Mouse (Mus musculus): ENCODE measurements around the gene Slc36a1. TPM values are rescaled to one million over a fixed set of nuclear protein-coding genes. Genes with fewer than 3 reads are reported as not detected.

Slc36a1 gene
- polyA plus RNA-seq, 1 experiment = 6.3 TPM

- no peak for TF ChIP-seq EP300 (IDR thresholded peaks at IDR 0.05; ENCODE audit: insufficient read depth, low read depth, low read length)
- no peak for TF ChIP-seq CTCF (IDR thresholded peaks at IDR 0.05; ENCODE audit: low read depth, low read length)
- no peak for TF ChIP-seq POLR2A (IDR thresholded peaks at IDR 0.05; ENCODE audit: insufficient read depth, low read length)
- H3K4me3 ChIP-seq (ENCODE audit: low read depth, low read length) = no peak overlapping the region
- no peak overlapping the region for H3K27ac ChIP-seq (ENCODE audit: insufficient read depth, low read length)
Observed at GRCm38 (mm10) chr11:55165748-55166147, 38.4 kb upstream of the Slc36a1 start.

DNA sequence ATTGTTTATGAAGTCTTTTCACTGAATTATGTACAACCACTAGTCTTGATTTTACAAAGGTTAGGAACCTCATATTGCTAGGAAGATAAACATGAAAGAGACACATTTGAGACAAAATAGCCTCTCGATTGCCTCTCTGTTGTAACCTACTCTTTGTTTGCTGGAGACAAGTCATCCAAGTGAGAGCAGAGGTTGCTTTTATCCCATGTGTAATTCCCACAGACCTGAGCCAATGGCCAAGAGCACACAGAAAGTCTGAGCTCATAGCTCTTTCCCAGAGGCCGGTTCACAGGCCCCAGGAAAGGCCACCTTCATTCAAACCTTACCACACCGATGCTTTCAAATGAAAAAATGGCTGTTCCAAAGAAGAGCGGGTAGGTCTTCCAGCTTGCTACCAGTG is 35.6 kb upstream of the Slc36a1 start:
- Histone ChIP-seq H3K4me3 (ENCODE audit: low read depth, low read length) (no peak overlapping the region), H3K36me3 (ENCODE audit: control insufficient read depth, insufficient read depth, low read length, poor library complexity, severe bottlenecking) (no peaks in the 10 kb centered on the region), H3K27me3 (ENCODE audit: control insufficient read depth, insufficient read depth, low read length, poor library complexity, severe bottlenecking) (no peaks in the 10 kb centered on the region; the same call in 1 of the 2 replicates), H3K9ac (ENCODE audit: low read depth, poor library complexity, severe bottlenecking) (no peak overlapping the region), H3K4me1 (ENCODE audit: control insufficient read depth, insufficient read depth, low read length) (no peaks in the 10 kb centered on the region), H3K9me3 (replicated peaks; ENCODE audit: control insufficient read depth, insufficient read depth, low read length, poor library complexity, severe bottlenecking) (no peaks in the 10 kb centered on the region), H3K27ac (ENCODE audit: insufficient read depth, low read length) (no peak overlapping the region)
- no peak for TF ChIP-seq POLR2A (IDR thresholded peaks at IDR 0.05; ENCODE audit: insufficient read depth, low read length)
- no peak for TF ChIP-seq CTCF (IDR thresholded peaks at IDR 0.05; ENCODE audit: low read depth, low read length)
- TF ChIP-seq EP300 (IDR thresholded peaks at IDR 0.05; ENCODE audit: insufficient read depth, low read depth, low read length) = no peak

More at GRCm38 (mm10) chr11:55165748-55166147, 38.4 kb upstream of the Slc36a1 start:
- no peaks in the 10 kb centered on the region for H3K36me3 ChIP-seq (ENCODE audit: control insufficient read depth, insufficient read depth, low read length, poor library complexity, severe bottlenecking)
- H3K9me3 ChIP-seq (replicated peaks; ENCODE audit: control insufficient read depth, insufficient read depth, low read length, poor library complexity, severe bottlenecking) = no peaks in the 10 kb centered on the region
- H3K27me3 ChIP-seq (ENCODE audit: control insufficient read depth, insufficient read depth, low read length, poor library complexity, severe bottlenecking) = no peaks in the 10 kb centered on the region
- no peak overlapping the region for H3K9ac ChIP-seq (ENCODE audit: low read depth, poor library complexity, severe bottlenecking)
- H3K4me1 ChIP-seq (ENCODE audit: control insufficient read depth, insufficient read depth, low read length) = no peaks in the 10 kb centered on the region

DNA sequence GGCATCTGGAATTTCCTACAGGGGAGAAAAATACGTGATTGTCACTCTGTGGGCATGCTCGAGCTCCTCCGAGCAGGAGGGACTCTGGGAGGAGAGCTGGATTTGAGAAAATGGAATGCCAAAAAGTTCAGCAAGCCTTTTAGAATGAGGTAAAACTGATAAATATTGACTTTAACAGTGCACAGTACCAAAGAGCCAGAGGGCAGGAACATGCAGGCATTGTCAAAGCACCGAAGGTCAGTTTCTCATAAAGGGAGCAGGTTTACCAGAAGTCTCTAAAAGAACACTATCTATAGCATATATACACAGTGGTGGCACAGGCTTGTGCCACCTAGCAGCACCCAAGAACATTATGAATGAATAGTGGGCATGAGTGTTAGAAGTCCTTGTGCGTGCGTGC is 35.2 kb upstream of the Slc36a1 start:
- H3K9ac ChIP-seq (ENCODE audit: low read depth, poor library complexity, severe bottlenecking) = no peak overlapping the region
- TF ChIP-seq POLR2A (IDR thresholded peaks at IDR 0.05; ENCODE audit: insufficient read depth, low read length) (no peak), CTCF (IDR thresholded peaks at IDR 0.05; ENCODE audit: low read depth, low read length) (no peak), EP300 (IDR thresholded peaks at IDR 0.05; ENCODE audit: insufficient read depth, low read depth, low read length) (no peak)
- no peaks in the 10 kb centered on the region for H3K4me1 ChIP-seq (ENCODE audit: control insufficient read depth, insufficient read depth, low read length)
- H3K9me3 ChIP-seq (replicated peaks; ENCODE audit: control insufficient read depth, insufficient read depth, low read length, poor library complexity, severe bottlenecking) = no peaks in the 10 kb centered on the region
- no peaks in the 10 kb centered on the region for H3K36me3 ChIP-seq (ENCODE audit: control insufficient read depth, insufficient read depth, low read length, poor library complexity, severe bottlenecking)
- H3K4me3 ChIP-seq (ENCODE audit: low read depth, low read length) = no peak overlapping the region
- H3K27me3 ChIP-seq (ENCODE audit: control insufficient read depth, insufficient read depth, low read length, poor library complexity, severe bottlenecking) = no peaks in the 10 kb centered on the region; the same call in 1 of the 2 replicates
- no peak overlapping the region for H3K27ac ChIP-seq (ENCODE audit: insufficient read depth, low read length)

- H3K9me3 ChIP-seq (replicated peaks; ENCODE audit: control insufficient read depth, insufficient read depth, low read length, poor library complexity, severe bottlenecking) = no peaks in the 10 kb centered on the region
- no peak overlapping the region for H3K4me3 ChIP-seq (ENCODE audit: low read depth, low read length)
- no peak overlapping the region for H3K27ac ChIP-seq (ENCODE audit: insufficient read depth, low read length)
- H3K9ac ChIP-seq (ENCODE audit: low read depth, poor library complexity, severe bottlenecking) = no peak overlapping the region
- no peaks in the 10 kb centered on the region for H3K36me3 ChIP-seq (ENCODE audit: control insufficient read depth, insufficient read depth, low read length, poor library complexity, severe bottlenecking)
- no peaks in the 10 kb centered on the region for H3K4me1 ChIP-seq (ENCODE audit: control insufficient read depth, insufficient read depth, low read length)
- TF ChIP-seq EP300 (IDR thresholded peaks at IDR 0.05; ENCODE audit: insufficient read depth, low read depth, low read length) (no peak), CTCF (IDR thresholded peaks at IDR 0.05; ENCODE audit: low read depth, low read length) (no peak), POLR2A (IDR thresholded peaks at IDR 0.05; ENCODE audit: insufficient read depth, low read length) (no peak)
- no peaks in the 10 kb centered on the region; the same call in 1 of the 2 replicates for H3K27me3 ChIP-seq (ENCODE audit: control insufficient read depth, insufficient read depth, low read length, poor library complexity, severe bottlenecking)
Observed at GRCm38 (mm10) chr11:55170501-55170900, 33.6 kb upstream of the Slc36a1 start.

DNA sequence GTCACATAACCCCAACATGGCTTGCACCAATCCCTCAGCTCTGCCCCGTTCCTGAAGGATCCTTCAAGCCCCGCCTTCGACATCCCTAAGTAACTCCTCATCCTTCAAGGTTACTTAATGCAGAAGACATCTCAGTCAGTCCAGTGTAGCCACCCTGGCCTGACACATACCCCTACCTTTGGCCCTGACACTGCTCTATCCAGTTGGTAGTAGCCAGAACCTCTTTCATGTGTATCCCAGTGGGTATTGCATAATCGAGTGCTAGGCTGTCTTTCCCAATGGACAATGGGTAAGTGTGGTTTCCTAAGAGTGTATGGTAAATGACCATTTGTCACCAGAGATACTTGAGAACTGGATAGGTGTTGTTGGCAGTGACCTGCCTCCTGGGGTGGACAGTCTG is 25.3 kb upstream of the Slc36a1 start:
- Histone ChIP-seq H3K36me3 (ENCODE audit: control insufficient read depth, insufficient read depth, low read length, poor library complexity, severe bottlenecking) (no peaks in the 10 kb centered on the region), H3K27ac (ENCODE audit: insufficient read depth, low read length) (no peak overlapping the region), H3K27me3 (ENCODE audit: control insufficient read depth, insufficient read depth, low read length, poor library complexity, severe bottlenecking) (0 out of 2 replicates have a peak, but pooled peaks cover 2% of the 10 kb centered on the region), H3K4me1 (ENCODE audit: control insufficient read depth, insufficient read depth, low read length) (no peaks in the 10 kb centered on the region), H3K4me3 (ENCODE audit: low read depth, low read length) (no peak overlapping the region), H3K9me3 (replicated peaks; ENCODE audit: control insufficient read depth, insufficient read depth, low read length, poor library complexity, severe bottlenecking) (no peaks in the 10 kb centered on the region), H3K9ac (ENCODE audit: low read depth, poor library complexity, severe bottlenecking) (no peak overlapping the region)
- TF ChIP-seq CTCF (IDR thresholded peaks at IDR 0.05; ENCODE audit: low read depth, low read length) (no peak), EP300 (IDR thresholded peaks at IDR 0.05; ENCODE audit: insufficient read depth, low read depth, low read length) (no peak), POLR2A (IDR thresholded peaks at IDR 0.05; ENCODE audit: insufficient read depth, low read length) (no peak)

DNA sequence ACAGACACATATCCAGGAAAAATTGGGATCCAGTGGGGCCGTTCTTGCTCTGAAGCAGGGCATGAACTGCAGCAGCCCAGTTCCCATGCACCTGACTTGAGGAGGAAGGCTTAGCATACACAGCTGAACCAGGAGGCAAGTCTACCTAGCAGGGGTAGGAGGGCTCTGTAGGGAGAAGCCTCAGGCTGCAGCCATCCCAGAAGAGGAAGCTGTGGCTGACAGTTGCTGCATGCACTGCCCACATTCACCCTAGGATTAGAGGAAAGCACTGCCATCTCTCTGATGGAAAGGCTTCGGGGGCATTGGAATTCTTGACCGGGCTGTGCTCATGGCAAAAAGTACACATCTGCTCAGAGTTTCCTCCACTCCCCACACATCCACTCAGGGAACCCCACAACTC is 24.3 kb upstream of the Slc36a1 start:
- TF ChIP-seq EP300 (IDR thresholded peaks at IDR 0.05; ENCODE audit: insufficient read depth, low read depth, low read length) = no peak
- 0 out of 2 replicates have a peak, but pooled peaks cover 2% of the 10 kb centered on the region for H3K27me3 ChIP-seq (ENCODE audit: control insufficient read depth, insufficient read depth, low read length, poor library complexity, severe bottlenecking)
- H3K4me1 ChIP-seq (ENCODE audit: control insufficient read depth, insufficient read depth, low read length) = no peaks in the 10 kb centered on the region
- H3K4me3 ChIP-seq (ENCODE audit: low read depth, low read length) = no peak overlapping the region
- H3K27ac ChIP-seq (ENCODE audit: insufficient read depth, low read length) = no peak overlapping the region
- no peaks in the 10 kb centered on the region for H3K9me3 ChIP-seq (replicated peaks; ENCODE audit: control insufficient read depth, insufficient read depth, low read length, poor library complexity, severe bottlenecking)
- no peak overlapping the region for H3K9ac ChIP-seq (ENCODE audit: low read depth, poor library complexity, severe bottlenecking)
- H3K36me3 ChIP-seq (ENCODE audit: control insufficient read depth, insufficient read depth, low read length, poor library complexity, severe bottlenecking) = no peaks in the 10 kb centered on the region

Measured in ES-Bruce4 (cell line).